8 mouse cellular contexts compared by ENCODE assay signal in the genomic region with DNA sequence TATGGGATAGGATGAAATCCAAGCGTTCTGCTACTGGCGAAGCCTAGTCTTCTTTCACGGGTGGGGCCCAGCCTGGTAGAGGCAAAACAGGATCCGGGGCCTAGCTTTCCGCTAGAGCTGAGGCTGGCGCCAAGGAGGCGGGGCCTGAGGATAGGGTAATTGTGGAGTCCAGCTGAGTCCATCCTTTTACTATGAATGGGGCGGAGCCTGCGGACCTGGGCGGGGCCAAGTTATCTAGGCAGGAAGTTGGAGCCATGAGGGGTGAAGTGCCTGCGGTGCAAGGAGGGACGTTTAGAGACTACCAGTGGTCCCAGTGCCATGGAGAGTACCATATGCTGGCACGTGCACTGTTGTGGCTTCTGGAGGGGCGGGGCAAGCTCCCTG. TPM values are rescaled to one million over a fixed set of nuclear protein-coding genes. Genes with fewer than 3 reads are reported as not detected.
DNase-seq lines count a peak whose midpoint lies in the region; ATAC-seq lines count a peak whose summit lies in the region.

No protein-coding gene starts in this region.

- peak overlapping the region; percentile 90 for H3K27ac ChIP-seq in hindbrain, embryonic 11.5 days (ENCODE audit: low read depth, low read length)
- H3K27ac ChIP-seq in lung, embryonic 16.5 days (ENCODE audit: low read length): peak overlapping the region; percentile 100

- under 1% methylated on average over 14 of the region's 14 CpGs for WGBS in hindbrain, embryonic 11.5 days
- under 1% methylated on average over 14 of the region's 14 CpGs for WGBS in lung, embryonic 16.5 days

- 0 out of 2 replicates have a peak overlapping the region, but pooled peaks have one; percentile 46 for H3K9ac ChIP-seq in hindbrain, embryonic 11.5 days (ENCODE audit: low read depth, low read length)
- H3K9ac ChIP-seq in lung, embryonic 16.5 days (ENCODE audit: low read length): peak overlapping the region; percentile 75

- ATAC-seq in hindbrain, embryonic 11.5 days (ENCODE audit: low FRiP score): peak; percentile 59
- ATAC-seq in lung, embryonic 16.5 days (ENCODE audit: low read depth): peak; percentile 79

- peak overlapping the region; percentile 44 for H3K4me3 ChIP-seq in hindbrain, embryonic 11.5 days (ENCODE audit: low read depth, low read length)
- H3K4me3 ChIP-seq in lung, embryonic 16.5 days (ENCODE audit: low read length): peak overlapping the region; percentile 63

- DNase-seq in R1 (ENCODE audit: low read depth, low spot score): peak; percentile 97
- peak; percentile 91 to 97 for DNase-seq in cerebellum, postnatal 14 days
- peak; percentile 87 to 90 for DNase-seq in frontal cortex, postnatal 10 days (ENCODE audit: low spot score in 2 of 2)
- peak; percentile 95 for DNase-seq in hindbrain, embryonic 11.5 days (ENCODE audit: low spot score)
- DNase-seq in layer of hippocampus, adult 9-11 months: peak; percentile 97
- DNase-seq in ovary, postnatal 14 days (ENCODE audit: low spot score): peak; percentile 94
- peak; percentile 71 for DNase-seq in thymus, postnatal 25 days

- no peaks in the 10 kb centered on the region for H3K36me3 ChIP-seq in hindbrain, embryonic 11.5 days (ENCODE audit: control insufficient read depth, insufficient read depth, low read length)
- H3K36me3 ChIP-seq in lung, embryonic 16.5 days (ENCODE audit: control insufficient read depth, insufficient read depth, low read length): peaks cover 9% of the 10 kb centered on the region

- H3K27me3 ChIP-seq in hindbrain, embryonic 11.5 days (ENCODE audit: control insufficient read depth, insufficient read depth, low read length): no peaks in the 10 kb centered on the region
- no peaks in the 10 kb centered on the region for H3K27me3 ChIP-seq in lung, embryonic 16.5 days (ENCODE audit: control insufficient read depth, insufficient read depth, low read depth, low read length)

- H3K9me3 ChIP-seq in hindbrain, embryonic 11.5 days (ENCODE audit: control insufficient read depth, low read length): no peaks in the 10 kb centered on the region
- H3K9me3 ChIP-seq in lung, embryonic 16.5 days (ENCODE audit: control insufficient read depth, low read length): no peaks in the 10 kb centered on the region

- peak overlapping the region; percentile 93 for H3K4me2 ChIP-seq in hindbrain, embryonic 11.5 days (replicated peaks; ENCODE audit: low read depth, low read length)
- peak overlapping the region; percentile 89 for H3K4me2 ChIP-seq in lung, embryonic 16.5 days (ENCODE audit: low read depth, low read length)

- peaks cover 16% of the 10 kb centered on the region for H3K4me1 ChIP-seq in hindbrain, embryonic 11.5 days (replicated peaks; ENCODE audit: control insufficient read depth, insufficient read depth, low read length)
- H3K4me1 ChIP-seq in lung, embryonic 16.5 days (replicated peaks; ENCODE audit: control insufficient read depth, insufficient read depth, low read length): peaks cover 25% of the 10 kb centered on the region

RNA-seq across cellular contexts. Expression of gene Dazap1, which starts 0.3 kb away (rescaled TPM):
- polyA plus RNA-seq in hindbrain, embryonic 11.5 days (2014; fragmentation: Nextera tagmentation; extraction: Ambion mirVana): 46.8 and 47.3 TPM in 2 replicates
- polyA plus RNA-seq in lung, embryonic 16.5 days (2015; fragmentation: Nextera tagmentation; extraction: Ambion mirVana): 45.4 and 50.6 TPM in 2 replicates

RNA-seq across cellular contexts. Expression of gene Gamt, which starts 0.8 kb away (rescaled TPM):
- polyA plus RNA-seq in hindbrain, embryonic 11.5 days (2014; fragmentation: Nextera tagmentation; extraction: Ambion mirVana): 30.3 and 30.4 TPM in 2 replicates
- polyA plus RNA-seq in lung, embryonic 16.5 days (2015; fragmentation: Nextera tagmentation; extraction: Ambion mirVana): 27.5 and 32.8 TPM in 2 replicates

RNA-seq across cellular contexts. Expression of gene Ndufs7, which starts 12.7 kb away (rescaled TPM):
- polyA plus RNA-seq in hindbrain, embryonic 11.5 days (2014; fragmentation: Nextera tagmentation; extraction: Ambion mirVana): 242 and 245 TPM in 2 replicates
- 313 and 320 TPM in 2 replicates for polyA plus RNA-seq in lung, embryonic 16.5 days (2015; fragmentation: Nextera tagmentation; extraction: Ambion mirVana)

RNA-seq across cellular contexts. Expression of gene Rps15, which starts 30.7 kb away (rescaled TPM):
- 798 TPM in 2 replicates for polyA plus RNA-seq in hindbrain, embryonic 11.5 days (2014; fragmentation: Nextera tagmentation; extraction: Ambion mirVana)
- polyA plus RNA-seq in lung, embryonic 16.5 days (2015; fragmentation: Nextera tagmentation; extraction: Ambion mirVana): 915 and 939 TPM in 2 replicates

RNA-seq across cellular contexts. Expression of gene Apc2, which starts 34.2 kb away (rescaled TPM):
- polyA plus RNA-seq in hindbrain, embryonic 11.5 days (2014; fragmentation: Nextera tagmentation; extraction: Ambion mirVana): 74.4 and 101 TPM in 2 replicates
- 0.67 and 0.88 TPM in 2 replicates for polyA plus RNA-seq in lung, embryonic 16.5 days (2015; fragmentation: Nextera tagmentation; extraction: Ambion mirVana)

Comparison
In these comparisons a context has a peak if more than half of its experiments do, and no peak if none do; other contexts are left out.
1. Peak in every context shown above with its lines: DNase-seq, ATAC-seq, H3K4me3 ChIP-seq and H3K27ac ChIP-seq.